Mouse (Mus musculus) hindbrain, postnatal 0 days (tissue): ENCODE results near the gene Hoxa10. TPM values are rescaled to one million over a fixed set of nuclear protein-coding genes. Genes with fewer than 3 reads are reported as not detected.

Experiments
- ATAC-seq: fragments of 200-750 bp; cut with Nextera tagmentation; 2 replicates; pipeline ENCODE4 v1.8.0; 2017; ENCODE audit warnings: mild to moderate bottlenecking, moderate TSS enrichment, moderate library complexity
- DNase-seq: peaks from one replicate; pipeline ENCODE4 v3.0.0-alpha.2; 2015; ENCODE audit warnings: low spot score
- H3K27ac ChIP-seq: fragments of 300-500 bp; sonication (generic); 2 replicates; pipeline ENCODE4 v1.5.1; 2014; ENCODE audit warnings: mild to moderate bottlenecking
- H3K27me3 ChIP-seq: fragments of 300-500 bp; sonication (generic); 2 replicates; pipeline ENCODE4 v1.6.1; 2014; ENCODE audit warnings: low read length, mixed read lengths; ENCODE audit not compliant: insufficient read depth
- H3K36me3 ChIP-seq: fragments of 300-500 bp; sonication (generic); 2 replicates; pipeline ENCODE4 v1.6.1; 2014; ENCODE audit warnings: low read length, mixed read lengths; ENCODE audit not compliant: insufficient read depth
- H3K4me1 ChIP-seq: fragments of 300-500 bp; sonication (generic); 2 replicates; pipeline ENCODE4 v1.6.1; 2014; ENCODE audit warnings: antibody characterized with exemption, low read length, mixed read lengths; ENCODE audit not compliant: insufficient read depth
- H3K4me2 ChIP-seq: fragments of 300-500 bp; sonication (generic); 2 replicates; pipeline ENCODE4 v1.6.1; 2014; ENCODE audit warnings: low read depth, mild to moderate bottlenecking, low read length, moderate library complexity, mixed read lengths
- H3K4me3 ChIP-seq: fragments of 300-500 bp; sonication (generic); 2 replicates; pipeline ENCODE4 v1.5.1; 2014; ENCODE audit warnings: low read length
- H3K9ac ChIP-seq: fragments of 300-500 bp; sonication (generic); replicated peaks from 2 replicates; pipeline ENCODE4 v1.6.1; 2014; ENCODE audit warnings: mild to moderate bottlenecking, low read length, moderate library complexity, mixed read lengths
- H3K9me3 ChIP-seq: fragments of 300-500 bp; sonication (generic); 2 replicates; pipeline ENCODE4 v1.6.1; 2016; ENCODE audit warnings: low read length, mixed read lengths
- CTCF ChIP-seq: IDR thresholded peaks from 2 replicates; pipeline ENCODE4 v1.5.1; 2016; ENCODE audit warnings: antibody characterized with exemption, control low read depth, low read depth
- WGBS: fragments of 180-500 bp; shearing (Covaris S2); extraction: QIAGEN DNeasy Blood & Tissue Kit; methylation state at CpG from one replicate; pipeline ENCODE4 v1.1.7; 2014; 5-methylcytosine and 5-hydroxymethylcytosine counted together
- polyA plus RNA-seq: library from polyadenylated mRNA; unstranded; fragments of >200 nt; fragmentation: Nextera tagmentation; extraction: Ambion mirVana; gene quantifications from 2 replicates; pipeline ENCODE4 v1.2.1, GENCODE M21; 2015
- total RNA-seq: library from RNA; depleted of rRNA; stranded (reverse); fragments of >200 nt; gene quantifications from 2 replicates; pipeline ENCODE4 v1.2.3, GENCODE M21; 2014

Gene Hoxa10
- total and polyA plus RNA-seq, 2 experiments from 2014 or later: not detected

- DNase-seq (no peak), ATAC-seq (peak; percentile 47; the same call in 1 of the 2 replicates)
- 3% methylated on average over 53 of the region's 102 CpGs for WGBS
- TF ChIP-seq CTCF: no peak
- peak within 1 kb of the TSS; percentile 79 for H3K27ac ChIP-seq
- peak within 1 kb of the TSS; percentile 50 for H3K4me2 ChIP-seq
- no peaks in the 10 kb centered on the region for H3K4me1 ChIP-seq
- H3K4me3 ChIP-seq: peak within 1 kb of the TSS; percentile 41
- H3K36me3 ChIP-seq: no peaks in the 10 kb centered on the region
- peak within 1 kb of the TSS; percentile 57 for H3K9ac ChIP-seq
- peaks cover 82% of the 10 kb centered on the region for H3K27me3 ChIP-seq
- H3K9me3 ChIP-seq: no peaks in the 10 kb centered on the region
These were observed 49.5 kb downstream of the Hoxa10 start, which contains the start of gene Hoxa4 for GRCm38 (mm10) chr6:52190906-52191810. Gene Hoxa4, minus strand, starts transcription at chr6:52191753.

- H3K27me3 ChIP-seq: peaks cover 82% of the 10 kb centered on the region
- peak overlapping the region; percentile 41 for H3K4me3 ChIP-seq
- peak overlapping the region; percentile 79 for H3K27ac ChIP-seq
- no peak for ATAC-seq
- DNase-seq: no peak
- no peak for TF ChIP-seq CTCF
- 7% methylated on average over 23 of the region's 23 CpGs for WGBS
- H3K4me1 ChIP-seq: no peaks in the 10 kb centered on the region
- peak overlapping the region; percentile 50 for H3K4me2 ChIP-seq
- no peaks in the 10 kb centered on the region for H3K9me3 ChIP-seq
- H3K36me3 ChIP-seq: no peaks in the 10 kb centered on the region
- peak overlapping the region; percentile 57 for H3K9ac ChIP-seq
These were observed 50.2 kb downstream of the Hoxa10 start for GRCm38 (mm10) chr6:52190410-52190809.

- DNase-seq: no peak
- H3K9me3 ChIP-seq: no peaks in the 10 kb centered on the region
- H3K4me1 ChIP-seq: no peaks in the 10 kb centered on the region
- 9% methylated on average over 8 of the region's 8 CpGs for WGBS
- peak overlapping the region; percentile 79 for H3K27ac ChIP-seq
- no peaks in the 10 kb centered on the region for H3K36me3 ChIP-seq
- TF ChIP-seq CTCF: no peak
- peak overlapping the region; percentile 41 for H3K4me3 ChIP-seq
- H3K9ac ChIP-seq: peak overlapping the region; percentile 57
- ATAC-seq: no peak
- peak overlapping the region; percentile 50 for H3K4me2 ChIP-seq
- H3K27me3 ChIP-seq: peaks cover 85% of the 10 kb centered on the region
These were observed 50.7 kb downstream of the Hoxa10 start for GRCm38 (mm10) chr6:52189909-52190308.

- no peak for TF ChIP-seq CTCF
- H3K36me3 ChIP-seq: no peaks in the 10 kb centered on the region
- H3K4me3 ChIP-seq: no peak overlapping the region
- H3K9ac ChIP-seq: no peak overlapping the region; the same call in 1 of the 2 replicates
- peaks cover 85% of the 10 kb centered on the region for H3K27me3 ChIP-seq
- WGBS: 14% methylated on average over 5 of the region's 5 CpGs
- DNase-seq (no peak), ATAC-seq (no peak)
- 0 out of 2 replicates have a peak, but pooled peaks cover 4% of the 10 kb centered on the region for H3K4me1 ChIP-seq
- peak overlapping the region; percentile 50 for H3K4me2 ChIP-seq
- peak overlapping the region; percentile 79; the same call in 1 of the 2 replicates for H3K27ac ChIP-seq
- H3K9me3 ChIP-seq: no peaks in the 10 kb centered on the region
These were observed 51.5 kb downstream of the Hoxa10 start for GRCm38 (mm10) chr6:52189172-52189591.

- no peak overlapping the region for H3K4me2 ChIP-seq
- 14% methylated on average over 1 of the region's 1 CpGs for WGBS
- H3K9me3 ChIP-seq: no peaks in the 10 kb centered on the region
- no peak for ATAC-seq
- no peaks in the 10 kb centered on the region for H3K36me3 ChIP-seq
- no peak overlapping the region for H3K4me3 ChIP-seq
- H3K9ac ChIP-seq: no peak overlapping the region
- no peak for DNase-seq
- no peak overlapping the region for H3K27ac ChIP-seq
- TF ChIP-seq CTCF: no peak
- peaks cover 92% of the 10 kb centered on the region for H3K27me3 ChIP-seq
- 0 out of 2 replicates have a peak, but pooled peaks cover 4% of the 10 kb centered on the region for H3K4me1 ChIP-seq
These were observed 54.2 kb downstream of the Hoxa10 start for GRCm38 (mm10) chr6:52186500-52186899.

- no peak for ATAC-seq
- 15% methylated on average over 3 of the region's 3 CpGs for WGBS
- no peak overlapping the region for H3K4me3 ChIP-seq
- no peak for TF ChIP-seq CTCF
- 0 out of 2 replicates have a peak, but pooled peaks cover 4% of the 10 kb centered on the region for H3K4me1 ChIP-seq
- no peak overlapping the region for H3K9ac ChIP-seq
- no peaks in the 10 kb centered on the region for H3K9me3 ChIP-seq
- H3K27ac ChIP-seq: no peak overlapping the region; the same call in 1 of the 2 replicates
- no peak for DNase-seq
- H3K4me2 ChIP-seq: no peak overlapping the region
- H3K36me3 ChIP-seq: no peaks in the 10 kb centered on the region
- peaks cover 93% of the 10 kb centered on the region for H3K27me3 ChIP-seq
These were observed 54.8 kb downstream of the Hoxa10 start for GRCm38 (mm10) chr6:52185834-52186233.

GRCm38 (mm10) chr6:52185222-52185621 lies 55.4 kb downstream of the Hoxa10 start:
- no peak overlapping the region for H3K9ac ChIP-seq
- TF ChIP-seq CTCF: no peak
- H3K4me1 ChIP-seq: 0 out of 2 replicates have a peak, but pooled peaks cover 4% of the 10 kb centered on the region
- H3K27me3 ChIP-seq: peaks cover 94% of the 10 kb centered on the region
- ATAC-seq (no peak), DNase-seq (no peak)
- no peaks in the 10 kb centered on the region for H3K36me3 ChIP-seq
- WGBS: 4% methylated on average over 19 of the region's 19 CpGs
- no peaks in the 10 kb centered on the region for H3K9me3 ChIP-seq
- peak overlapping the region; percentile 30 for H3K4me2 ChIP-seq
- H3K4me3 ChIP-seq: no peak overlapping the region; the same call in 1 of the 2 replicates
- 0 out of 2 replicates have a peak overlapping the region, but pooled peaks have one; percentile 45 for H3K27ac ChIP-seq
